Mouse (Mus musculus) liver, embryonic 11.5 days (tissue): ENCODE results near the gene Ddt. TPM values are rescaled to one million over a fixed set of nuclear protein-coding genes. Genes with fewer than 3 reads are reported as not detected.

ENCODE experiments used
- ATAC-seq: fragments of 200-750 bp; cut with Nextera tagmentation; replicated peaks from 2 replicates; pipeline ENCODE4 v1.8.0; 2017; ENCODE audit warnings: moderate number of reproducible peaks, mild to moderate bottlenecking, moderate TSS enrichment, moderate library complexity; ENCODE audit not compliant: low FRiP score
- DNase-seq: peaks from one replicate; pipeline ENCODE4 v3.0.0-alpha.2; 2017; ENCODE audit warnings: low spot score
- H3K27ac ChIP-seq: fragments of 300-500 bp; sonication (generic); 2 replicates; pipeline ENCODE4 v1.5.1; 2014; ENCODE audit warnings: mild to moderate bottlenecking, low read depth, low read length, control low read depth
- H3K27me3 ChIP-seq: fragments of 300-500 bp; sonication (generic); replicated peaks from 2 replicates; pipeline ENCODE4 v1.6.1; 2014; ENCODE audit warnings: low read length, mixed read lengths; ENCODE audit not compliant: control insufficient read depth, insufficient read depth
- H3K36me3 ChIP-seq: fragments of 300-500 bp; sonication (generic); 2 replicates; pipeline ENCODE4 v1.6.1; 2014; ENCODE audit warnings: mild to moderate bottlenecking, low read length, moderate library complexity, mixed read lengths; ENCODE audit not compliant: control insufficient read depth, insufficient read depth
- H3K4me1 ChIP-seq: fragments of 300-500 bp; sonication (generic); replicated peaks from 2 replicates; pipeline ENCODE4 v1.6.1; 2014; ENCODE audit warnings: low read length, mixed read lengths; ENCODE audit not compliant: control insufficient read depth, insufficient read depth
- H3K4me2 ChIP-seq: fragments of 300-500 bp; sonication (generic); 2 replicates; pipeline ENCODE4 v1.6.1; 2014; ENCODE audit warnings: mild to moderate bottlenecking, control low read depth, moderate library complexity
- H3K4me3 ChIP-seq: fragments of 300-500 bp; sonication (generic); 2 replicates; pipeline ENCODE4 v1.5.1; 2014; ENCODE audit warnings: low read depth, low read length, control low read depth
- H3K9ac ChIP-seq: fragments of 300-500 bp; sonication (generic); 2 replicates; pipeline ENCODE4 v1.6.1; 2014; ENCODE audit warnings: low read depth, low read length, control low read depth
- H3K9me3 ChIP-seq: fragments of 300-500 bp; sonication (generic); 2 replicates; pipeline ENCODE4 v1.6.1; 2016; ENCODE audit warnings: low read length, inconsistent platforms, mixed read lengths; ENCODE audit not compliant: control insufficient read depth
- WGBS: fragments of 180-500 bp; shearing (Covaris S2); extraction: QIAGEN DNeasy Blood & Tissue Kit; methylation state at CpG from one replicate; pipeline ENCODE4 v1.1.7; 2014; 5-methylcytosine and 5-hydroxymethylcytosine counted together
- polyA plus RNA-seq: library from polyadenylated mRNA; unstranded; fragments of >200 nt; fragmentation: Nextera tagmentation; extraction: Ambion mirVana; gene quantifications from 2 replicates; pipeline ENCODE4 v1.2.1, GENCODE M21; 2014

Ddt gene
- polyA plus RNA-seq = 198 and 213 TPM in 2 replicates

DNA sequence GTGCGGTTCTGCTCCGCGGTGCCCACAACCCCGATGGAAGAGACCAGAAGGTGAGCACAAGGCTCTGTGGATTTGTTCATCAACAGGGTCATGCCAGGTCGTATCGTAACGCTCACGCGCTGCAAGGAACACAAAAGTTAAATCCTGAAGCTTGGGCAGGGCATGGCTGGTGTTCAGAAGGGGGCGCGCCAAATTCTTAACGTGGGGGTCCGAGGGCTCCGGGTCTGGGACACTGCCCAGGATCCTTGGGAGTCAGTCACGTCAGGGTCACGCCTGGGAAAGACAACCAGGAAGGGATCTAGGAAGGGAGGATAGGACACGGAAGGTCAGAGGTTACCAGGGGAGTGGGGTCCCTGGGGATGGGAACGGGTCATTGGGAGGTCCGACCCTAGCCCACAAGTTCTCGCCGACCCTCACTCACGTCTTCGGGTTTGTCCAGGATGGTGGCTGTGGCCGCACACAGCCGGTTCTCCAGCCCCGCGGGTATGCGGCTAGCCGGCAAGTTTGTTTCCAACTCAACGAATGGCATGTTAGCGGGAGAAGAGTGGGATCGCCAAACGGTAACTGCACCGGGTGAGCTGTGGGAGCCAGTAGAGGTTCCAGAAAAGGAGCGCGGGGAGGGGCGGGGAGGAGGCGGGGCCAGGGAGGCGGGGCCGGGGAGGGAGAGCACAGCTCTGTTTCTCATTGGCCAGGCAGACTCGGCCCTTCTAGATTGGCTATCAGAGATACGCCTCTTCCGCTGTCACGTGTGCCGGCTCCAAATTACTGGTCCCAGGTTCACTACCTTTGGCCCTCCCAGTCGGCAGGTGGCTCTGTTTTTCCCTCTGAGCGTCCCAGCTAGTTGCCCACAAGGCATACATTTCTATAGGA is at the start of gene Ddt:
TSS of gene Ddt (minus strand) at position 620 of the 870 bp plus-strand sequence.
- peak within 1 kb of the TSS; percentile 64 for H3K4me3 ChIP-seq
- H3K27ac ChIP-seq = peak within 1 kb of the TSS; percentile 65; the same call in 1 of the 2 replicates
- peak within 1 kb of the TSS; percentile 100 for H3K4me2 ChIP-seq
- DNase-seq = peak; percentile 85
- H3K4me1 ChIP-seq = peaks cover 3% of the 10 kb centered on the region
- ATAC-seq = peak; percentile 91
- no peaks in the 10 kb centered on the region for H3K36me3 ChIP-seq
- H3K9me3 ChIP-seq = no peaks in the 10 kb centered on the region
- H3K9ac ChIP-seq = peak within 1 kb of the TSS; percentile 70
- H3K27me3 ChIP-seq = peaks cover 3% of the 10 kb centered on the region; the same call in 1 of the 2 replicates
- under 1% methylated on average over 43 of the region's 47 CpGs for WGBS

GRCm38 (mm10) chr10:75822443-75822842 is 49.2 kb upstream of the Ddt start, which contains the start of gene Gstt4:
Gstt4 (minus strand) TSS chr10:75822543.
- DNase-seq (no peak), ATAC-seq (no peak)
- H3K4me2 ChIP-seq = no peak within 1 kb of the TSS
- no peak within 1 kb of the TSS for H3K27ac ChIP-seq
- no peaks in the 10 kb centered on the region for H3K9me3 ChIP-seq
- no peaks in the 10 kb centered on the region for H3K4me1 ChIP-seq
- H3K9ac ChIP-seq = no peak within 1 kb of the TSS
- WGBS = 84% methylated on average over 2 of the region's 2 CpGs
- H3K27me3 ChIP-seq = no peaks in the 10 kb centered on the region
- H3K36me3 ChIP-seq = no peaks in the 10 kb centered on the region
- H3K4me3 ChIP-seq = no peak within 1 kb of the TSS

DNA sequence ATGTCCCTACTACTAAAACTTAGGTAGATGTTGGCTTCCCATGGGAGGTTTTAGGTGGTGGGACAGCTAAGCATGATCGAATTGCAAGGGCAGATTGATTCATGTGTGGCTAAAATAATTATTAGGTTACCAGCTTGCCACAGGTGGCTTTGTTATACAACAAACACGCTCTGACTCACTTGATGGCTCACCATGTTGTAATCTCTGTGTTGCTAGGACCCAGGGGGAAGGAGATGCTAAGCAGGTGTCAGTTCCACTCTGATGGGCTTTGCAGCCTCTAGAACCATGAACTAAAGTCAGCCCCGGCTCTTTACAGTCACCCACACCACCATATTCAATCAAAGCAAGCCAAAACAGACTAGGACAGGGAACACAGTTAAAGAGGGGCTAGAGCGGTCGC is 46.7 kb upstream of the Ddt start:
- WGBS = 83% methylated on average over 5 of the region's 5 CpGs
- H3K4me2 ChIP-seq = no peak overlapping the region
- no peak for DNase-seq
- H3K4me3 ChIP-seq = no peak overlapping the region
- no peak overlapping the region for H3K27ac ChIP-seq
- H3K36me3 ChIP-seq = no peaks in the 10 kb centered on the region
- ATAC-seq = no peak
- H3K4me1 ChIP-seq = no peaks in the 10 kb centered on the region
- no peak overlapping the region for H3K9ac ChIP-seq
- H3K9me3 ChIP-seq = no peaks in the 10 kb centered on the region
- no peaks in the 10 kb centered on the region for H3K27me3 ChIP-seq

- 52% methylated on average over 10 of the region's 10 CpGs for WGBS
- no peak overlapping the region for H3K4me3 ChIP-seq
- no peaks in the 10 kb centered on the region for H3K4me1 ChIP-seq
- DNase-seq = no peak
- H3K36me3 ChIP-seq = no peaks in the 10 kb centered on the region
- no peak overlapping the region for H3K27ac ChIP-seq
- H3K9me3 ChIP-seq = no peaks in the 10 kb centered on the region
- no peak for ATAC-seq
- no peaks in the 10 kb centered on the region for H3K27me3 ChIP-seq
- no peak overlapping the region for H3K9ac ChIP-seq
- no peak overlapping the region for H3K4me2 ChIP-seq
Observed at GRCm38 (mm10) chr10:75818641-75819040, 45.4 kb upstream of the Ddt start.

- ATAC-seq (no peak), DNase-seq (no peak)
- H3K4me1 ChIP-seq = no peaks in the 10 kb centered on the region
- H3K27ac ChIP-seq = no peak overlapping the region
- no peaks in the 10 kb centered on the region for H3K27me3 ChIP-seq
- H3K9ac ChIP-seq = no peak overlapping the region
- no peak overlapping the region for H3K4me2 ChIP-seq
- H3K36me3 ChIP-seq = no peaks in the 10 kb centered on the region
- H3K4me3 ChIP-seq = no peak overlapping the region
- no peaks in the 10 kb centered on the region for H3K9me3 ChIP-seq
- WGBS = 52% methylated on average over 2 of the region's 2 CpGs
Observed at GRCm38 (mm10) chr10:75804217-75804616, 31.0 kb upstream of the Ddt start.

DNA sequence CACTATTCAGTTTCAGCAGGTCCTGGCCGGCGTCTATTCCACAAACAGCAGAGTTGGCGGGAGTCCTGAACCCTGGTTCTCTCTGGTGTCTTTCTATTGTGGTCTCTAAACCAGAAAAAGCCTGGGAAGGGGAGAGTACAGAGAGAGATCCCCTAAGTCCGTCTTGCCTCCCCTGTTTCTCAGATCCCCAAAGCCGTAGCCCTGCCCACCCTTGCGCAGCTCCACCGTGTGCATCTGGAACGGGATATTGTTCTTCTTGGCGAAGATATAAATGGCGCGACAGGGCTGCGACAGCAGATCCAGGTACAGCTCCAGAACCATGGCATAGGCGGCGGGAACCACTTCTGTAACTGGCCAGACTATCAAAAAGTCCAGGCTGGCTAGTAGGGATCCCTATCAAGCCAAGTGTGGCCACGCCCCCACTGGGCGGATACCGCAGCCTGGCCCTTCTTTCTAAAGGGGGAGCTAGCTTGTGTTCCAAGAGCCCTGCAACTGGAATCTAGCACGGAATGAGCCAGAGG is 25.0 kb upstream of the Ddt start, which contains the start of gene Gstt1:
TSS of gene Gstt1 (minus strand) at position 409 of the 521 bp plus-strand sequence.
- Histone ChIP-seq H3K4me3 (peak within 1 kb of the TSS; percentile 48), H3K4me2 (peak within 1 kb of the TSS; percentile 87), H3K4me1 (0 out of 2 replicates have a peak, but pooled peaks cover 4% of the 10 kb centered on the region), H3K36me3 (no peaks in the 10 kb centered on the region), H3K27ac (no peak within 1 kb of the TSS), H3K27me3 (no peaks in the 10 kb centered on the region; the same call in 1 of the 2 replicates), H3K9ac (peak within 1 kb of the TSS; percentile 56), H3K9me3 (no peaks in the 10 kb centered on the region)
- peak; percentile 69 for ATAC-seq
- WGBS = 4% methylated on average over 18 of the region's 18 CpGs
- DNase-seq = peak; percentile 61

DNA sequence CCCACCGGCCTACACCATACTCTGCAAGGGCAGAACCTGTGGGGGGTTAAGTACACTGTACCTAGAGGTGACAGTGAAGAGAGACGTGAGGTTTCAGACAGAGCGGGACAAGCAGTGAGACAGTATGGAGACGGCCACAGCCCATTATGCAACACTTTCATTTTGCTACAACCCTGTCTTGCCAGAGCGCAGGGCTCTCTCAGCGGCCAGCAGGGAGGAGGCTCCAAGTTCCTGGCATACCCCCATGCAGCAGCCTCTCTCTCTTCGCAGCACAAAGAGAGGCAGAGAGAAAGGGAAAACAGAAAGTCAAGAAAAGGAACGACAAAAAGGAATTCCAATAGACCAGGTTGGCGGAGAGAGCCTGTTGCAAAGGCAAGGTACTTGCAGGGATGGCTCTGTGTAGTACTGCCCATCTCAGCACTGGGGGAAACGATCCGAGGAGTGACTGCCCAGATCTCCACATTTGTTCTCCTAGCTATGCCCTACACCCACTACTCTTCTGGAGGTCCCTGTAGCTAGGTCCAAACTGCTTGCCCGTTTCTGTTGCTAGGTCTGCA is 24.5 kb upstream of the Ddt start:
- H3K27ac ChIP-seq = no peak overlapping the region

DNA sequence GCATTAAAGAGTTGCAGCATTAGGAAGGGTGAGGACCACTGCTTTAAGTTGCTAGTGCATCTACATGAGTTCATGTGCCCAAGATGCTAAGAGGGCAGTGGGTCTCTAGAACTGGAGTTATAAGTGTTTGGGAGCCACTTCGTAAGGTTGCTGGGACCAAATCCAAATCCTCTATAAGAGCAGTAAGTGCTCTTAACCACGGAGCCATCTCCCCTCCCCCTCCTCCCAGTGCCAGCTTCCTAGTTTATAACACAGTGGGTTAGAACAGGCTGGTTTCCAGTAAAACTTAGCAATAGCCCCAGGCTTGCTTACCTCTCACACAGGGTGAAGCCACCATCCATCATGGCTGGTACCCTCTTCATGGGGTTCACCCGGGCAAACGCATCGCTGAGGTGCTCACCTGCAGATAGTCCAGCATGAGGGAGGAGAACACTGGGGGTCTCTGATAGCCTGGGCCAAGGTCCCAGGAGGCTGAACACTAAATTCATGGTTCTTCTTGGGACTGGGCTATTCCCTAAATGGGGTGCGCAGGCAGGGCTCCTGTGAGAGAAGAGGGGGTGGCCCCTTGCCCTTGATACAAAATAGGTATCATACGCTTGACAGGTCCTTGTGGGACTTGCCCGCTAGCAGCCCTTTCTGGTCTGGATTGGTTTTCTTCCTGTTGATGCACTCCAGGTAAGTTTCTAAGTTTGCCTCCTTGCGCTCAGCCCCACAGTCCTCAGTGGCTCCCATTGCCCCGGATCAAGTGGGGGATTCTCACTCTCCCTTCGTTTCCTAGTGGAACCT is 23.7 kb upstream of the Ddt start:
- 0 out of 2 replicates have a peak, but pooled peaks cover 2% of the 10 kb centered on the region for H3K36me3 ChIP-seq
- no peak for ATAC-seq
- 0 out of 2 replicates have a peak, but pooled peaks cover 4% of the 10 kb centered on the region for H3K4me1 ChIP-seq
- H3K4me2 ChIP-seq = peak overlapping the region; percentile 87
- no peaks in the 10 kb centered on the region; the same call in 1 of the 2 replicates for H3K27me3 ChIP-seq
- no peaks in the 10 kb centered on the region for H3K9me3 ChIP-seq
- H3K9ac ChIP-seq = no peak overlapping the region
- peak overlapping the region; percentile 21; the same call in 1 of the 2 replicates for H3K27ac ChIP-seq
- H3K4me3 ChIP-seq = peak overlapping the region; percentile 48
- DNase-seq = no peak
- 42% methylated on average over 11 of the region's 11 CpGs for WGBS

More for the DNA sequence above, 24.5 kb upstream of the Ddt start:
- peak; percentile 61 for ATAC-seq
- Histone ChIP-seq H3K9me3 (no peaks in the 10 kb centered on the region), H3K4me2 (peak overlapping the region; percentile 87), H3K4me3 (peak overlapping the region; percentile 48), H3K9ac (peak overlapping the region; percentile 56), H3K4me1 (0 out of 2 replicates have a peak, but pooled peaks cover 4% of the 10 kb centered on the region), H3K36me3 (no peaks in the 10 kb centered on the region), H3K27me3 (no peaks in the 10 kb centered on the region; the same call in 1 of the 2 replicates)
- WGBS = 1% methylated on average over 12 of the region's 12 CpGs
- DNase-seq = peak; percentile 57
